Mouse (Mus musculus): ENCODE measurements around the gene Nagpa.

DNA sequence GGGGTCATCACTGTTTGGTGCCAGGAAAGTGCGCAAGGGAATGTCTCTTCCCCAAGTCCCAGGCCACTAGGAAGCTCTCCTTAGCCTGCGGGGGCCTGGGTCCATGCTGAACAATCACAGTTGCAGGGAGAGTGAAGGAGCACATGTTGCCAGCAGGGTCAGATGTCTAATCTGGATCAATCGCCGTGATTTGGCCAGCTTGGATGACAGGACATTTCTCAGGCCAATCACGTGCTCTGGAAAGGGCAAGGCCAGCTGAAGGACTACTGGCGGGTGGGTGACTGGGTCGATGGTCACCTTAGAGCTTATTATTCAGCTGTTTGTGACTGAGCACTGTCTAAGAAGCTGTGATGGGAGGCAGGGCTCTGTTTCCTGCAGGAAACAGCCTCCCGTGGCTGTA is 19.7 kb downstream of the Nagpa start:
- TF ChIP-seq CTCF (IDR thresholded peaks at IDR 0.05; ENCODE audit: borderline replicate concordance, insufficient read depth, low read depth, low read length) (no peak), POLR2A (IDR thresholded peaks at IDR 0.05; ENCODE audit: borderline replicate concordance, insufficient read depth, low read length) (no peak)
